Mouse (Mus musculus) E14TG2a.4 (cell line): ENCODE results near the gene Fasn.
"Not testable (repeated sequence)": the region's sequence is repeated elsewhere in the genome, so short reads cannot be mapped to it uniquely, and the experiment has no call there.

Source experiments
- CTCF ChIP-seq: conservative IDR thresholded peaks from 2 replicates; pipeline ENCODE4 v1.5.1; 2014; ENCODE audit warnings: low read length
- NANOG ChIP-seq: IDR thresholded peaks from 2 replicates; pipeline ENCODE4 v1.6.1; 2014; ENCODE audit warnings: borderline replicate concordance, low read length, mixed read lengths

DNA sequence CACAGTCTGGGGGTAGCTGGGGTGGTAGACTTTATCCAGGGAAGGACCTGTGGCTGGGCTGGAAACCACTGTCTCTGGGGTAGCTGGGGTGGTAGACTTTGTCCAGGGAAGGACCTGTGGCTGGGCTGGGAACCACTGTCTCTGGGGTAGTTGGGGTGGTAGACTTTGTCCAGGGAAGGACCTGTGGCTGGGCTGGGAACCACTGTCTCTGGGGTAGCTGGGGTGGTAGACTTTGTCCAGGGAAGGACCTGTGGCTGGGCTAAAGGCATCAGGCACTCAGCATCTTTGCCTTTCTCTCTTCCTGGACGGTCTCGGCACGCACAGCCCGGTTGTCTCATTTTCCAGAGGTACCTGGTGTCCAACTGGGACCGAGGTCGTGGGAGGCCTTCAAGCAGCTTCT lies 43.0 kb downstream of the Fasn start:
- TF ChIP-seq CTCF, NANOG: not testable (repeated sequence)
